26 mouse cellular contexts compared by ENCODE assay signal in the genomic region with DNA sequence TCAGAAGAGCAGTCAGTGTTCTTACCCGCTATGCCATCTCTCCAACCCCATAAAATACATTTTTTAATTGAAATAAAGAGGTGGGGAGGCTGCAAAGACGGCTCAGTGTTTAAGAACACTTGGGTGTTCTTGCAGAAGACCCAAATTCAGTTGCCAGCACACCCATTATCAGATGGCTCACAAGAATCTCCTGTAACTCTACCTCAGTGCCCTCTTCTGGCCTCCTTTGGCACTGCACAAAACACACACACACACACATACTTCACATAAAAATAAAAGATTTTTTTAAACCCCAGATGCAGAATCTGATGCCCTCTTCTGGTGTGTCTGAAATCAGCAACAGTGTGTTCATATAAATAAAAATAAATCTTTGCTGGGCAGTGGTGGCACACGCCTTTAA. TPM values are rescaled to one million over a fixed set of nuclear protein-coding genes. Genes with fewer than 3 reads are reported as not detected.
DNase-seq lines count a peak whose midpoint lies in the region; ATAC-seq and TF ChIP-seq lines count a peak whose summit lies in the region.
"Had no signal": no experiment of that assay in that cellular context is flagged by ENCODE, and none has a peak within 500 bp of the region (broad histone marks: within the 10 kb centered on the region; RNA-seq: fewer than 3 reads in every experiment).

No protein-coding gene starts in this region.

- peak overlapping the region; percentile 21; the same call in 1 of the 2 replicates for H3K27ac ChIP-seq in intestine, postnatal 0 days (ENCODE audit: low read depth, low read length)
- H3K27ac ChIP-seq in intestine, embryonic 16.5 days (ENCODE audit: low read length): no peak overlapping the region
- H3K27ac ChIP-seq: embryonic facial prominence, embryonic 15.5 days; forebrain, embryonic 13.5 days; layer of hippocampus, adult 2 months; liver, embryonic 15.5 days; lung, embryonic 15.5 days; midbrain, embryonic 12.5 days; stomach, embryonic 15.5 days had no signal

- peaks cover 52% of the 10 kb centered on the region for H3K36me3 ChIP-seq in intestine, postnatal 0 days (ENCODE audit: control insufficient read depth, insufficient read depth)
- H3K36me3 ChIP-seq in intestine, embryonic 16.5 days (ENCODE audit: control insufficient read depth, insufficient read depth, low read length): peaks cover 26% of the 10 kb centered on the region

- peak; percentile 27; the same call in 1 of the 2 replicates for TF ChIP-seq CTCF in intestine, postnatal 0 days (IDR thresholded peaks at IDR 0.05; ENCODE audit: low read depth)
- TF ChIP-seq CTCF in brain, embryonic 14.5 days (IDR thresholded peaks at IDR 0.05; ENCODE audit: borderline replicate concordance, extremely low read depth, insufficient read depth, insufficient read length): peak; percentile 18; the same call in 1 of the 2 replicates

- no peak for TF ChIP-seq POLR2A in brain, embryonic 14.5 days (IDR thresholded peaks at IDR 0.05; ENCODE audit: borderline replicate concordance, extremely low read depth, insufficient read depth, insufficient read length, poor library complexity, severe bottlenecking)

- H3K27me3 ChIP-seq in intestine, postnatal 0 days (replicated peaks; ENCODE audit: control insufficient read depth, insufficient read depth, low read length): no peaks in the 10 kb centered on the region
- H3K27me3 ChIP-seq in intestine, embryonic 16.5 days (replicated peaks; ENCODE audit: control insufficient read depth, insufficient read depth, low read length): no peaks in the 10 kb centered on the region
- H3K27me3 ChIP-seq: embryonic facial prominence, embryonic 15.5 days; forebrain, embryonic 13.5 days; liver, embryonic 15.5 days; lung, embryonic 15.5 days; megakaryocyte, embryonic 14.5 days; midbrain, embryonic 12.5 days; stomach, embryonic 15.5 days had no signal

- H3K9me3 ChIP-seq in intestine, postnatal 0 days (ENCODE audit: control insufficient read depth): no peaks in the 10 kb centered on the region
- H3K9me3 ChIP-seq in intestine, embryonic 16.5 days (ENCODE audit: control insufficient read depth, low read length): no peaks in the 10 kb centered on the region
- H3K9me3 ChIP-seq: embryonic facial prominence, embryonic 15.5 days; forebrain, embryonic 13.5 days; liver, embryonic 15.5 days; lung, embryonic 15.5 days; megakaryocyte, embryonic 14.5 days; midbrain, embryonic 12.5 days; stomach, embryonic 15.5 days had no signal

- H3K4me1 ChIP-seq in intestine, postnatal 0 days (replicated peaks; ENCODE audit: control insufficient read depth, insufficient read depth, low read length): peaks cover 5% of the 10 kb centered on the region; the same call in 1 of the 2 replicates
- peaks cover 23% of the 10 kb centered on the region for H3K4me1 ChIP-seq in intestine, embryonic 16.5 days (ENCODE audit: control insufficient read depth, insufficient read depth, low read length)

- no peak overlapping the region for H3K4me2 ChIP-seq in intestine, postnatal 0 days (replicated peaks; ENCODE audit: low read depth)
- no peak overlapping the region for H3K4me2 ChIP-seq in intestine, embryonic 16.5 days (ENCODE audit: low read depth, low read length)
- H3K4me2 ChIP-seq: embryonic facial prominence, embryonic 15.5 days; forebrain, embryonic 13.5 days; liver, embryonic 15.5 days; lung, embryonic 15.5 days; midbrain, embryonic 12.5 days; stomach, embryonic 15.5 days had no signal

- ATAC-seq in intestine, postnatal 0 days: no peak
- ATAC-seq in intestine, embryonic 16.5 days: no peak
- ATAC-seq: forebrain, embryonic 13.5 days; hindbrain, embryonic 16.5 days had no signal

- DNase-seq in A20 (ENCODE audit: low read depth, low spot score) (peak; percentile 39), ES-CJ7 (ENCODE audit: low read depth, low spot score) (peak; percentile 63)
- no peak for DNase-seq in brain, embryonic 14.5 days (ENCODE audit: low read depth)
- DNase-seq in layer of hippocampus, adult 9-10 months (ENCODE audit: low spot score): no peak
- DNase-seq in right cerebral cortex, postnatal 10 days (ENCODE audit: low spot score in 2 of 2): no peak
- DNase-seq: adrenal gland, postnatal 14 days; cerebellum, adult 11-12 months; cerebellum, postnatal 14 days; gastrocnemius, postnatal 14 days; heart, postnatal 14 days; kidney, postnatal 36 days; liver; lung, postnatal 36 days; right cerebral cortex, postnatal 25 days; thymus, postnatal 14 days had no signal

- 95% methylated on average over 3 of the region's 3 CpGs for WGBS in intestine, postnatal 0 days
- WGBS in intestine, embryonic 16.5 days: 97% methylated on average over 3 of the region's 3 CpGs

- no peak overlapping the region for H3K4me3 ChIP-seq in intestine, postnatal 0 days (ENCODE audit: low read depth, low read length)
- H3K4me3 ChIP-seq in intestine, embryonic 16.5 days (ENCODE audit: low read length): no peak overlapping the region
- H3K4me3 ChIP-seq: embryonic facial prominence, embryonic 15.5 days; forebrain, embryonic 13.5 days; layer of hippocampus, adult 2 months; liver, embryonic 15.5 days; lung, embryonic 15.5 days; megakaryocyte, embryonic 14.5 days; midbrain, embryonic 12.5 days; stomach, embryonic 15.5 days had no signal

- no peak overlapping the region for H3K9ac ChIP-seq in intestine, postnatal 0 days (ENCODE audit: low read depth, low read length)
- H3K9ac ChIP-seq in intestine, embryonic 16.5 days (ENCODE audit: low read depth, low read length): no peak overlapping the region
- H3K9ac ChIP-seq: embryonic facial prominence, embryonic 15.5 days; forebrain, embryonic 13.5 days; liver, embryonic 15.5 days; lung, embryonic 15.5 days; midbrain, embryonic 12.5 days; stomach, embryonic 15.5 days had no signal

RNA-seq across cellular contexts. Expression of gene Phykpl, which starts 4.3 kb away (rescaled TPM):
- 22.7 and 24.2 TPM in 2 replicates for polyA plus RNA-seq in intestine, postnatal 0 days (2015; fragmentation: Nextera tagmentation; extraction: Ambion mirVana)
- polyA plus RNA-seq in intestine, embryonic 16.5 days (2015; fragmentation: Nextera tagmentation; extraction: Ambion mirVana): 20.5 and 20.9 TPM in 2 replicates
- 6.6 and 9.3 TPM in 2 replicates for polyA plus RNA-seq in brain, embryonic 14.5 days (2012; rRNA removed)

RNA-seq across cellular contexts. Expression of gene Hnrnpab, which starts 17.8 kb away (rescaled TPM):
- polyA plus RNA-seq in intestine, postnatal 0 days (2015; fragmentation: Nextera tagmentation; extraction: Ambion mirVana): 181 and 191 TPM in 2 replicates
- 261 and 264 TPM in 2 replicates for polyA plus RNA-seq in intestine, embryonic 16.5 days (2015; fragmentation: Nextera tagmentation; extraction: Ambion mirVana)
- 597 and 651 TPM in 2 replicates for polyA plus RNA-seq in brain, embryonic 14.5 days (2012; rRNA removed)

RNA-seq across cellular contexts. Expression of gene Nhp2, which starts 30.7 kb away (rescaled TPM):
- 98.2 and 101 TPM in 2 replicates for polyA plus RNA-seq in intestine, postnatal 0 days (2015; fragmentation: Nextera tagmentation; extraction: Ambion mirVana)
- polyA plus RNA-seq in intestine, embryonic 16.5 days (2015; fragmentation: Nextera tagmentation; extraction: Ambion mirVana): 150 and 175 TPM in 2 replicates
- polyA plus RNA-seq in brain, embryonic 14.5 days (2012; rRNA removed): 69.2 and 78.5 TPM in 2 replicates

RNA-seq across cellular contexts. Expression of gene Rmnd5b, which starts 46.9 kb away (rescaled TPM):
- 32.4 and 34.2 TPM in 2 replicates for polyA plus RNA-seq in intestine, postnatal 0 days (2015; fragmentation: Nextera tagmentation; extraction: Ambion mirVana)
- polyA plus RNA-seq in intestine, embryonic 16.5 days (2015; fragmentation: Nextera tagmentation; extraction: Ambion mirVana): 42.0 and 44.4 TPM in 2 replicates
- 70.7 and 84.3 TPM in 2 replicates for polyA plus RNA-seq in brain, embryonic 14.5 days (2012; rRNA removed)

Comparison
In these comparisons a context has a peak if more than half of its experiments do, and no peak if none do; other contexts are left out.
1. DNase-seq: peak in A20 (single experiment) and ES-CJ7 (single experiment); none in brain, embryonic 14.5 days (single experiment), layer of hippocampus, adult 9-10 months (single experiment) and right cerebral cortex, postnatal 10 days (0 of 2).